22 mouse cellular contexts compared by ENCODE assay signal in the genomic region with DNA sequence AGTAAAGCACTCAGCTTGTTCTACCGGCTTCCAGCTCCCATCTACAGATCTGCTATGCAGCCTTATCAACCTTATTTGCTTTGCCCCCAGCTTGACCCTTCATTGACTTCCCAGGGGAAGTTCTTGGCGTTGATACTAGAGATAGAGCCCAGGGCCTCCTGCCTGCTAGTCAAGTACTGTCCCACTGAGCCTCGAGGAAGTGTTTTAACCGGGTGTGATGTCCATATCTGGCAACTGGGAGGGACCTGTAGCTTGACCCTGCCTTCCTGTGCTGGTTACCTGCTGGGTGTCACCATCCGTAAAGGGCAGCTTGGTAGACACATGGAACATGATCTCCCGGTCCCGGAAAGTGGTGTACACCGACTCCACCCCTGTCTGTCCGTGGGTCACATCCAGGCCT. TPM values are rescaled to one million over a fixed set of nuclear protein-coding genes. Genes with fewer than 3 reads are reported as not detected.
"Had no signal": no experiment of that assay in that cellular context is flagged by ENCODE, and none has a peak within 500 bp of the region (broad histone marks: within the 10 kb centered on the region; RNA-seq: fewer than 3 reads in every experiment).

No protein-coding gene starts in this region.

- H3K4me2 ChIP-seq: limb, embryonic 12.5 days; liver, embryonic 13.5 days; lung, embryonic 15.5 days; midbrain, embryonic 11.5 days; midbrain, embryonic 15.5 days; neural tube, embryonic 12.5 days had no signal

- ATAC-seq: liver, postnatal 0 days; midbrain, embryonic 15.5 days had no signal

- H3K4me3 ChIP-seq: limb, embryonic 12.5 days; liver, embryonic 13.5 days; lung, embryonic 15.5 days; megakaryocyte, embryonic 14.5 days; midbrain, embryonic 15.5 days; neural tube, embryonic 12.5 days had no signal

- H3K27ac ChIP-seq: limb, embryonic 12.5 days; liver, embryonic 13.5 days; lung, embryonic 15.5 days; macrophage; midbrain, embryonic 15.5 days; neural tube, embryonic 12.5 days had no signal

- H3K9me3 ChIP-seq: limb, embryonic 12.5 days; liver, embryonic 13.5 days; lung, embryonic 15.5 days; megakaryocyte, embryonic 14.5 days; midbrain, embryonic 15.5 days; neural tube, embryonic 12.5 days had no signal

- H3K9ac ChIP-seq: limb, embryonic 12.5 days; liver, embryonic 13.5 days; liver, postnatal 0 days; lung, embryonic 15.5 days; midbrain, embryonic 15.5 days; neural tube, embryonic 12.5 days had no signal

- DNase-seq: kidney, adult 18-20 months; kidney, postnatal 14 days; layer of hippocampus, adult 9-11 months; liver; liver, embryonic 13.5 days; liver, postnatal 0 days; lung, postnatal 14 days; retina, postnatal 1 day; right cerebral cortex, postnatal 25 days; spleen, adult 18-20 months; thymus, postnatal 36 days had no signal

- H3K36me3 ChIP-seq: limb, embryonic 12.5 days; liver, embryonic 13.5 days; lung, embryonic 15.5 days; midbrain, embryonic 15.5 days; neural tube, embryonic 12.5 days had no signal

- H3K27me3 ChIP-seq: limb, embryonic 12.5 days; liver, embryonic 13.5 days; lung, embryonic 15.5 days; midbrain, embryonic 15.5 days; neural tube, embryonic 12.5 days had no signal

- H3K4me1 ChIP-seq: megakaryocyte, embryonic 14.5 days had no signal

RNA-seq across cellular contexts. Expression of gene Olfr412, which starts 52.2 kb away (rescaled TPM):
- polyA plus RNA-seq: kidney, embryonic 14.5 days; limb, embryonic 12.5 days; liver, embryonic 13.5 days; liver, postnatal 0 days; lung, embryonic 15.5 days; macrophage; midbrain, embryonic 11.5 days; midbrain, embryonic 15.5 days; neural tube, embryonic 12.5 days; stomach, embryonic 14.5 days; testis, adult 2 months; thymus, postnatal 0 days had no signal
